Mouse (Mus musculus) heart, adult 2 months (tissue): ENCODE measurements around the gene Bcs1l.

Source experiments
- CTCF ChIP-seq: fragments of 200-600 bp; IDR thresholded peaks from 2 replicates; pipeline ENCODE4 v1.8.1; 2022; ENCODE audit warnings: antibody characterized with exemption, mild to moderate bottlenecking, moderate library complexity
- EP300 ChIP-seq: fragments of 200-500 bp; IDR thresholded peaks from 2 replicates; pipeline ENCODE4 v1.6.1; 2011; ENCODE audit warnings: low read depth, low read length, control low read depth; ENCODE audit not compliant: insufficient read depth
- POLR2A ChIP-seq: fragments of 200-500 bp; IDR thresholded peaks from 2 replicates; pipeline ENCODE4 v1.6.1; 2011; ENCODE audit warnings: mild to moderate bottlenecking, low read depth, low read length, control low read depth; ENCODE audit not compliant: insufficient read depth

DNA sequence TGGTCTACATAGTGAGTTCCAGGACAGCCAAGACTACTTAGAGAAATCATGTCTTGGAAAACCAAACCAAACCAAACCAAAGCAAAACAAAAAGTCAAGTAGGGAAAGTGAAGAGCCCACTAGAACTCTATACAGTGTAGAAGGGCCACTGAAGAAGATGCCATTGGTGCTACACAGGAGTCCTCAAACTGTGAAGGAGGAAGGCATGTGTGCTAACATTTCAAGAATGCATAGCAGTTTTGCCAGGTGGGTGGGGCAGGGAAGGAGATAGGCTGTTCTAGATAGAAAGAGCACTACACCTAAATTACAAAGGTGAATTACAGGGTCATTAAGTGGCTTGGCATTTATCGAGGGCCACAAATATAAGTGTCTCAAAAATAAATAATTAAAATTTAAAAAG is 36.1 kb downstream of the Bcs1l start:
- TF ChIP-seq CTCF: no peak
- TF ChIP-seq POLR2A: no peak
- TF ChIP-seq EP300: no peak
